Mouse (Mus musculus) hindbrain, postnatal 0 days (tissue): ENCODE results near the gene Slamf6. TPM values are rescaled to one million over a fixed set of nuclear protein-coding genes. Genes with fewer than 3 reads are reported as not detected.
"Not testable (repeated sequence)": the region's sequence is repeated elsewhere in the genome, so short reads cannot be mapped to it uniquely, and the experiment has no call there.

Experiments used
- ATAC-seq: fragments of 200-750 bp; cut with Nextera tagmentation; 2 replicates; pipeline ENCODE4 v1.8.0; 2017; ENCODE audit warnings: mild to moderate bottlenecking, moderate TSS enrichment, moderate library complexity
- DNase-seq: peaks from one replicate; pipeline ENCODE4 v3.0.0-alpha.2; 2015; ENCODE audit warnings: low spot score
- H3K27ac ChIP-seq: fragments of 300-500 bp; sonication (generic); 2 replicates; pipeline ENCODE4 v1.5.1; 2014; ENCODE audit warnings: mild to moderate bottlenecking
- H3K27me3 ChIP-seq: fragments of 300-500 bp; sonication (generic); 2 replicates; pipeline ENCODE4 v1.6.1; 2014; ENCODE audit warnings: low read length, mixed read lengths; ENCODE audit not compliant: insufficient read depth
- H3K36me3 ChIP-seq: fragments of 300-500 bp; sonication (generic); 2 replicates; pipeline ENCODE4 v1.6.1; 2014; ENCODE audit warnings: low read length, mixed read lengths; ENCODE audit not compliant: insufficient read depth
- H3K4me1 ChIP-seq: fragments of 300-500 bp; sonication (generic); 2 replicates; pipeline ENCODE4 v1.6.1; 2014; ENCODE audit warnings: antibody characterized with exemption, low read length, mixed read lengths; ENCODE audit not compliant: insufficient read depth
- H3K4me2 ChIP-seq: fragments of 300-500 bp; sonication (generic); 2 replicates; pipeline ENCODE4 v1.6.1; 2014; ENCODE audit warnings: low read depth, mild to moderate bottlenecking, low read length, moderate library complexity, mixed read lengths
- H3K4me3 ChIP-seq: fragments of 300-500 bp; sonication (generic); 2 replicates; pipeline ENCODE4 v1.5.1; 2014; ENCODE audit warnings: low read length
- H3K9ac ChIP-seq: fragments of 300-500 bp; sonication (generic); replicated peaks from 2 replicates; pipeline ENCODE4 v1.6.1; 2014; ENCODE audit warnings: mild to moderate bottlenecking, low read length, moderate library complexity, mixed read lengths
- H3K9me3 ChIP-seq: fragments of 300-500 bp; sonication (generic); 2 replicates; pipeline ENCODE4 v1.6.1; 2016; ENCODE audit warnings: low read length, mixed read lengths
- CTCF ChIP-seq: IDR thresholded peaks from 2 replicates; pipeline ENCODE4 v1.5.1; 2016; ENCODE audit warnings: antibody characterized with exemption, control low read depth, low read depth
- WGBS: fragments of 180-500 bp; shearing (Covaris S2); extraction: QIAGEN DNeasy Blood & Tissue Kit; methylation state at CpG from one replicate; pipeline ENCODE4 v1.1.7; 2014; 5-methylcytosine and 5-hydroxymethylcytosine counted together
- polyA plus RNA-seq: library from polyadenylated mRNA; unstranded; fragments of >200 nt; fragmentation: Nextera tagmentation; extraction: Ambion mirVana; gene quantifications from 2 replicates; pipeline ENCODE4 v1.2.1, GENCODE M21; 2015
- total RNA-seq: library from RNA; depleted of rRNA; stranded (reverse); fragments of >200 nt; gene quantifications from 2 replicates; pipeline ENCODE4 v1.2.3, GENCODE M21; 2014

Slamf6 gene
- total and polyA plus RNA-seq, 2 experiments from 2014 or later = 0.15 to 0.42 TPM

DNA sequence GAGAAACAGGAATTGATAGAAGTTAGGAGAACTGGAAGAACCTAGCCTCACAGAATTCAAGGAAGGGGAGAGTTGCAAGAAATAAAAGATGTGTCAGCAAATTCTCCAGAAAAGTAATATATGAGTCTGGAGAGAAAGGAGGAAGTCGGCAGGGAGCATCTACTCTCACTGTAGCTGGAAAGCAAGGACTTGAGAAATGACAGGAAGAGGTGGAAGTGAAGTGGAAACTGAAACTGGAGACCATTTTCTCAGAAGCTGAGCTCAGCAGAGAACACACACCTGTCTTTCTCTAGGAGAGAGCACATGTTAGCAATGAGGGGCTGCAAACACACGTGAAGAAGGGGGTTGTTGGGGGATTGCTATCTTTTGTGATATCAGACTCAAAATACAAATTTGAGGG lies 40.1 kb downstream of the Slamf6 start:
- Histone ChIP-seq H3K4me1 (no peaks in the 10 kb centered on the region), H3K9me3 (no peaks in the 10 kb centered on the region), H3K27me3 (no peaks in the 10 kb centered on the region), H3K36me3 (no peaks in the 10 kb centered on the region), H3K9ac (no peak overlapping the region), H3K4me2 (no peak overlapping the region), H3K4me3 (no peak overlapping the region), H3K27ac (no peak overlapping the region)
- no peak for TF ChIP-seq CTCF
- WGBS = 73% methylated on average over 2 of the region's 2 CpGs
- ATAC-seq = no peak
- no peak for DNase-seq

DNA sequence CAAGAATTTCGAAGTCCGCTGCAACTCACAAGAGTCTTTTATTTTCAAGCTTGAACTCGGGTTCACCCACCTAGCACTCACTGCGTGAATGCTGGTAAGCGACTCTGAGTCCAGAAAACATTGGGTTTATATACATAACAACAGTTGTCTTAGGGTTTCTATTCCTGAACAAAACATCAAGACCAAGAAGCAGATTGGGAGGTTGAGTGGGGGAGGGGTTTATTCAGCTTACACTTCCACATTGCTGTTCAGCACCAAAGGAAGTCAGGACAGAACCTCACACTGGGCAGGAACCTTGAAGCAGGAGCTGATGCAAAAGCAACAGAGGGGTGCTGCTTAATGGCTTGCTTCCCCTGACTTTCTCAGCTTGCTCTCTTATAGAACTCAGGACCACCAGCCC lies 43.4 kb downstream of the Slamf6 start:
- DNase-seq (no peak), ATAC-seq (no peak)
- Histone ChIP-seq H3K9me3 (no peaks in the 10 kb centered on the region), H3K4me3 (no peak overlapping the region), H3K4me2 (no peak overlapping the region), H3K36me3 (no peaks in the 10 kb centered on the region), H3K27me3 (no peaks in the 10 kb centered on the region), H3K4me1 (no peaks in the 10 kb centered on the region), H3K27ac (no peak overlapping the region), H3K9ac (no peak overlapping the region)
- TF ChIP-seq CTCF = no peak
- 93% methylated on average over 5 of the region's 5 CpGs for WGBS

DNA sequence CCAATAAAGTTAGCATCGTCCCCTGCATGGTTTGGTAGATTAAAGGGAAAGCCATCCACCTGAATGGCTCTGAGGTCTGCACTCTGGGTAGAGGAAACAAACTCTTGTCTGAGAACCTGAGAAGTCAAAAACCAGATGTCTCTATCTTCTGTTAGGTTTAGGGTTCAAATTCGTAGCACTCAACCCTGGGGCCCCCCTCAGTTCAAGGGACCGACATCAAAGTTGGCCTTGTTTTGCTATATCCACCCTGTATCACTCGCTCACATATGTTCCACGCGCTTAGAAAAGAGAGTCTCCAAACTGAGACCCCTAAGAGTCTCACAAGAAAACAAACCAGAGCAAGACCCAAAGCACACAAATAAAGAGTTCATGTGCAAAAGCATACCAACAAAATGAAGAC lies 44.4 kb downstream of the Slamf6 start:
- no peaks in the 10 kb centered on the region for H3K36me3 ChIP-seq
- no peak overlapping the region for H3K4me2 ChIP-seq
- no peak overlapping the region for H3K9ac ChIP-seq
- no peak overlapping the region for H3K4me3 ChIP-seq
- no peaks in the 10 kb centered on the region for H3K9me3 ChIP-seq
- H3K27ac ChIP-seq = no peak overlapping the region
- ATAC-seq (no peak), DNase-seq (no peak)
- TF ChIP-seq CTCF = no peak
- H3K4me1 ChIP-seq = no peaks in the 10 kb centered on the region
- WGBS = 87% methylated on average over 6 of the region's 6 CpGs
- no peaks in the 10 kb centered on the region for H3K27me3 ChIP-seq

DNA sequence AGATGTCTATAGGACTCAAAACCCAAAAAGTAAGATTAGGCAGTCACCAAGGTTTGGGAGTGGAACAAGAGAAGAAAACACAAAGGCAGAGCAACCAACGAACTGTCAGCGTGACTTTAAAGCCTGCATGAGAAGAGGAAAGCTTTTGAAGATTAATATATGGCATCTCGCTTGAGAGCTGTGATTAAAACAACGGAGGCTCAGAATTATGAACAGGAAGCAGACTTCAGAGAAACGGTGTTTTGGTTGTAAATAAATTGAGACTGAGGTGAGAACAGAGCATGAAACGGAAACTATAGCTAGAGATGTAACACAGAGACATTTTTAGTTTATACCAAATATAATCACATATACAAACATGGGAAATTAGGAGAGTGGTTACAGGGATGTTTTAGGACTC lies 46.3 kb downstream of the Slamf6 start:
- DNase-seq = no peak
- no peak overlapping the region for H3K4me3 ChIP-seq
- no peaks in the 10 kb centered on the region for H3K9me3 ChIP-seq
- no peak overlapping the region for H3K27ac ChIP-seq
- TF ChIP-seq CTCF = no peak
- 82% methylated on average over 6 of the region's 6 CpGs for WGBS
- no peak overlapping the region for H3K9ac ChIP-seq
- H3K4me1 ChIP-seq = no peaks in the 10 kb centered on the region
- H3K4me2 ChIP-seq = no peak overlapping the region
- H3K27me3 ChIP-seq = no peaks in the 10 kb centered on the region
- no peak for ATAC-seq
- no peaks in the 10 kb centered on the region for H3K36me3 ChIP-seq

DNA sequence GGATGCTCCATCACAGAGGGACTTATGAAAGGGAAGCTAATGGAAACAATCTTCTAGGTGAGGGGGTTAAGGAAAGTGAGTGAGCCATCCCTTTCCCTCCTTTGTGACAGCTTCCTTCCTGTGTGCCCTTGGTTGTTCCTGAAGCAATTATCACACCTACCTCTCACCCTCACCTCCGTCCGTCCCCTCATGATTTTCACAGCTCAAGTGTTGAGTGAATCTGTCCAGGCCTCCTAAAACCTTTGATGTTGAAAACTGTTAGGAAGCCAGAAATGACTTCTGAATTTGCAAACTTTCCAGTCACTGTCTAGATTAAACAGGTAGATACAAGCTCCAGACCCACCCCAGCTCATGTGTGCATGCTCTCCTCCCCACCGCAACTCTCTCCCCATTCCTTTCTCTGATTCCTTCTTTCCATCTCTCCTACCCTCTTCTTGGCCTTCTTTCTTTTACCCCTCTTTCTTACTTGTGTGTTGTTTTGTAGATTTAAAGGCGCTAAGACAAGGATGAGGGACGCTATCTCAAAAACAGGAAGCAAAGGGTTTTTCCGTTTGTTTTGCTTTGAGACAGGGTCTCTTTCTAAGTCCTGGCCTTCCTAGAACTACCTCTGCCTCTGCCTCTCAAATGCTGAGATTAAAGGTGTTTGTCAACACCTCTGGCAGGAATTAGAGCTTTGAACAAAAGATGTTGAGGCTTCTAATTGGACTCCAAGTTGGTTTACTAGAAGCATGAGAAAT lies 48.9 kb downstream of the Slamf6 start:
- H3K4me2 ChIP-seq = no peak overlapping the region
- TF ChIP-seq CTCF = no peak
- ATAC-seq = no peak
- H3K27ac ChIP-seq = no peak overlapping the region
- no peaks in the 10 kb centered on the region for H3K36me3 ChIP-seq
- H3K4me3 ChIP-seq = no peak overlapping the region
- no peak for DNase-seq
- 93% methylated on average over 6 of the region's 6 CpGs for WGBS
- no peaks in the 10 kb centered on the region for H3K4me1 ChIP-seq
- H3K9ac ChIP-seq = no peak overlapping the region
- no peaks in the 10 kb centered on the region for H3K9me3 ChIP-seq
- no peaks in the 10 kb centered on the region for H3K27me3 ChIP-seq

DNA sequence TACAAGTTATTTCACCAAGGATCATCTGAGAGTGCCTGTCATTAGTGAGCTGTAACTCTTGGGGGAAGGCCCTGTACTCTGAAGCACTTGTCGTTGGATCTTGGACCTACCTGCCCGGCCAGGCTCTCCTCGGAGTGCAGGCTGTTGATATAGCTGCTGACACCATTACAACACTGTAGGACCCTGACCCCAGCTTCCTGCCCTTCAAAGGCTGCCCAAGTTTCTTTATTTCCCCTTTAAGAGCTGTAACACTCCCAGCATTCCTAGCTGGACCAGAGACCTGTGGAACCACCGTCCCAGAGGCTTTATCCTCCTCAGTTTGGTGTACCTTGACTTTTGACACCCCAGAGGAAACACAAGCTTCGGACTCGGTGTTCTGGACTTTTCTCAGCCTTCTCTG lies 51.9 kb downstream of the Slamf6 start:
- ATAC-seq (no peak), DNase-seq (no peak)
- H3K27ac ChIP-seq = no peak overlapping the region
- no peaks in the 10 kb centered on the region for H3K9me3 ChIP-seq
- no peaks in the 10 kb centered on the region for H3K27me3 ChIP-seq
- no peak for TF ChIP-seq CTCF
- no peak overlapping the region for H3K4me2 ChIP-seq
- H3K9ac ChIP-seq = no peak overlapping the region
- H3K4me1 ChIP-seq = no peaks in the 10 kb centered on the region
- WGBS = 91% methylated on average over 6 of the region's 6 CpGs
- no peaks in the 10 kb centered on the region for H3K36me3 ChIP-seq
- H3K4me3 ChIP-seq = no peak overlapping the region

DNA sequence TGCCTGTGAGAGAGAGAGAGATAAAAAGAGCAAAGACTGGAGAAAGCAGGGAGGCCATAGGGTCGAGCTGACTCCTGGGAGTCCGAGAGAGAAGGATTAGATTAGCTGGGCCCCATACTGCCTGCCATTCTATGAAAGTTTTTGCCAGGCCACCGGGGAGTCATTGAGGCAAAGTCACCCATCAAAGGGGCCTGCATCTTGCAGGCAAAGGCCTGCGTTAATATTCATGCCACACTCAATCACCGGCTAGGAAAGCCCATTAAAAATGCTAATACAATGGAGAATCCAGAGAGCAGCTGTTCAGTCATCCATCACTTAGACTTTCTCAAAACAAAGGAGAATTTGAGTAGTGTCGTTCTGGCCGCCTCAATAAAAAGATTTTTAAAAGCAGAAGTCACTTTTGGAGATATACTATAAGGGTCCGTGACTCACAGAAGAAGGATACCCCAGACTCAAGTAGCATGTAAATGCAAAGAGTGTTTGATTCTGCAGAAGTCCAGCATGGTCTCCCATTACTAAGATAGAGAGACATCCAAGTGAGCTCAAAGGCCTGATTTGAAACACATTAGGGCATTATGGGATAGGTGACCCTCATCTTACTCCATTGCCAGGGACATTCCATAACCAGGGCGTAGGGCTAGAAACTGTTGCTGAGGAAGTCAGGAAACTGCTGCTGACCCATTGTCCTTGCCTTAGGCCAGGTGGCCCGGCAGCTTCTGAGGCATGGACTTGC lies 53.7 kb downstream of the Slamf6 start:
- TF ChIP-seq CTCF = no peak
- Histone ChIP-seq H3K4me3 (no peak overlapping the region), H3K4me2 (no peak overlapping the region), H3K4me1 (no peaks in the 10 kb centered on the region), H3K36me3 (no peaks in the 10 kb centered on the region), H3K27me3 (no peaks in the 10 kb centered on the region), H3K9me3 (no peaks in the 10 kb centered on the region), H3K27ac (no peak overlapping the region), H3K9ac (no peak overlapping the region)
- WGBS = 19% methylated on average over 10 of the region's 10 CpGs
- ATAC-seq (no peak), DNase-seq (peak; percentile 5)

DNA sequence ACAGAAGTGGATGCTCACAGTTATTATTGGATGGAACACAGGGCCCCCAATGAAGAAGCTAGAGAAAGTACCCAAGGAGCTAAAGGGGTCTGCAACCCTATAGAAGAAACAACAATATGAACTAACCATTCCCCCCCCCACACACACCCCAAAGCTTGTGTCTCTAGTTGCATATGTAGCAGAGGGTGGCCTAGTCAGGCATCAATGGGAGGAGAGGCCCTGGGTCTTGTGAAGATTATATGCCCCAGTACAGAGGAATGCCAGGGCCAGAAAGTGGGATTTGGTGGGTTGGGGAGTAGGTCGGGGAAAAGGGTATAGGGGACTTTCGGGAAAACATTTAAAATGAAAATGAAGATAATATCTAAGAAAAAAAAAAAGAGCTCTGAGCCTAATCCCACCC lies 57.0 kb downstream of the Slamf6 start:
- not testable (repeated sequence) for H3K4me1 ChIP-seq, H3K4me2 ChIP-seq, H3K36me3 ChIP-seq, H3K27me3 ChIP-seq, H3K9ac ChIP-seq, H3K4me3 ChIP-seq, H3K27ac ChIP-seq, H3K9me3 ChIP-seq, DNase-seq, ATAC-seq
- WGBS = 98% methylated on average over 2 of the region's 2 CpGs
